Mouse (Mus musculus) 416B (cell line): ENCODE data around the gene Kpna1.
A peak's percentile ranks its signal among the peaks of the same experiment; 100 is the strongest.

Experiments used
- DNase-seq: peaks from one replicate; pipeline ENCODE4 v3.0.0; 2011; ENCODE audit warnings: low read depth

Gene Kpna1

GRCm38 (mm10) chr16:36071071-36071449, 92.5 kb downstream of the Kpna1 start:
- DNase-seq = no peak

- peak; percentile 92 for DNase-seq
Observed at GRCm38 (mm10) chr16:36071450-36072379, 93.2 kb downstream of the Kpna1 start, which contains the start of the genes Fam162a and Ccdc58. Gene Fam162a, minus strand, starts transcription at chr16:36071594. Gene Ccdc58, plus strand, starts transcription at chr16:36071685.

- no peak for DNase-seq
Observed at GRCm38 (mm10) chr16:36072410-36073011, 94.0 kb downstream of the Kpna1 start.

- peak; percentile 63 for DNase-seq
Observed at GRCm38 (mm10) chr16:36074772-36075171, 96.2 kb downstream of the Kpna1 start.

GRCm38 (mm10) chr16:36079916-36080315, 101.4 kb downstream of the Kpna1 start:
- no peak for DNase-seq
